Mouse (Mus musculus): ENCODE measurements around the gene Nav3. TPM values are rescaled to one million over a fixed set of nuclear protein-coding genes. Genes with fewer than 3 reads are reported as not detected.

Gene Nav3
- polyA plus RNA-seq, 1 experiment, result 0.43 TPM

DNA sequence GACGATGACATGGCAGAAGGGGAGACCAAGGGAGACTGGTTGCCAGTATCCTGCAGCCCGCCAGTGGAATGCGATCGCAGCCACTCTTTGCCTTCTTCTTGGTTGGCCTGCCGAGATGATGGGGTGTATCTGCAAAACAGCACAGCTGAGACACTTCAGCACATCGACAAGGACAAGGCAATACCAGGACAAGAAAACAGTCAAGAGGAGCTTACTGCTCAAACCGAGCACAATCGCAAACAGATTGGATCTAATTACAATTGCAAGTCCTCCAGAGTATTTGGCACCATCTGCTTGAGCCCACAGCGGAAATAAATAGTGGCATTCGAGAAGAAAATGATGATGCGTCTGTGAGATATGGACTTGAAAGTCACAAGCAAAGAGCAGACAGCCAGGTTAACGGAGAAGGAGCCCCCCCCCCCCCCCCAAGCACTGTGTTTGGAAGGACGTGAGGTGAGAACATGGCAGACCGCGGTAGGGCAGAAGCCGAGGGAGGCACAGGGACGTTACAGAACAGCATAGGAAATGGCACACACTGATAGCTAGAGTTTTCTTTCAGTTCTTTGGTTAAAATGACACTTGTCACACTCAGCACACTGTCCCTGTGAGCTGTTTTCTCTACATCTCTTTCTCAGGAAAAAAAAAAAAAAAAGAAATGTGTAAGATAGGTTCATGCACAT, 696.9 kb downstream of the Nav3 start:
- 78% methylated on average over 17 of the region's 17 CpGs for WGBS

DNA sequence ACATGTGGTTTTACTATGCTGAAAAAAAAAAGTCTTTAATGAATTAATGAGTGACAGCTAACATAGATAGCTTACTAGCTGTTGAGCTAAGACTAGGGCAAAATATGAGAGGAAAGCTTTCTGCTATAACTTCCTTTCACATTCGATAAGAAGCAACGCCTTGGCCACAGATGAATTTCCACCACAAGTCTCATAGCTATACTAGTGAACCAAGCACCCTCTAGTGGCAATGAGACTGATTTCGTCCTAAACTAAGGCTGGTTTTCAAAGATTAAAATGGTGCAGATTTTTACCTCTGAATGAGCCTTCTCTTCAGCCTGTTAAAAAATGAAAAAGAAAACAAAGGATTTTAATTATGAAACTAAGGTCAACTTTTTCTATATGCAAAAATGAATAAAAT, 709.1 kb downstream of the Nav3 start:
- no peak for DNase-seq (ENCODE audit: low read depth, low spot score)
- 37% methylated on average over 3 of the region's 3 CpGs for WGBS

More for the DNA sequence above, 696.9 kb downstream of the Nav3 start:
- DNase-seq (ENCODE audit: low read depth, low spot score), result no peak

DNA sequence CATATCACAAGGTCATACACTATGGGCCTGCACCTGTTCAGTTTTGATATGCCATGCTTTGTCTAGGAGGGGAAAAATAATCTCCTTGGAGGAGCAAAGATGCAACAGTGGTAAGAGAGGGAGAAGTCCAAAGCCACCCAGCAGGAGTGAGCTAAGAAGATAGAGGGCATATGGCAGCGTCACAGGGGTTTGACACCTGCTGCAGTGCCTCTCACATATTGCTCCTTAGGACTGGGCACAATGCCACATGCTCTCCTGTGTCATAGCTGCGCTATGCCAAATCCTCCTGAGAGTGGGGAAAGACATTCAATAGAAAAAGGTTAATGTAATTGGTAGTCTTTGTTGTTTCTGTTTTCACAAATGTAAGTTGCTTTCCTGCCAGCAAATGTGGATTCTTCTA, 714.3 kb downstream of the Nav3 start:
- DNase-seq (ENCODE audit: low read depth, low spot score), result no peak
- 66% methylated on average over 2 of the region's 2 CpGs for WGBS

DNA sequence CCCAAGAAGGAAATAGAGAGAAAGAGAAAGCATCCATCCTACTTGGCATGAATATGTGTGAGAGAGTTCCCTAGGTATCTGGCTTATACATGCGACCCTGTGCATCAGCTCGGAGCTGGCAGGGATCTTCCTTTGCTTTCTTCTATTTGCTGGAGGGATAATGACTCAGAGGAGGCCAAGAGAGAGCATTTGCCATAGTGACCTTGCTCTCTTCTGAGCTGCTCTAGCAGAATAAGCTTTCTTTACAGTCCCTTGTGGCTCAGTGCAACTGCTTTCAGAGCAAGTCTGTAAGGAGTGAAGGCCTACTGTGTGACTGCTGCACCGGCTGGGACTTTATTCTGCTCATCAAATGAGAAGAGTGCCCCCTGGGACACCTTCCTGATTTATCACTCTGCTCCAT, 715.7 kb downstream of the Nav3 start:
- WGBS, result 55% methylated on average over 3 of the region's 3 CpGs
- DNase-seq (ENCODE audit: low read depth, low spot score), result no peak

DNA sequence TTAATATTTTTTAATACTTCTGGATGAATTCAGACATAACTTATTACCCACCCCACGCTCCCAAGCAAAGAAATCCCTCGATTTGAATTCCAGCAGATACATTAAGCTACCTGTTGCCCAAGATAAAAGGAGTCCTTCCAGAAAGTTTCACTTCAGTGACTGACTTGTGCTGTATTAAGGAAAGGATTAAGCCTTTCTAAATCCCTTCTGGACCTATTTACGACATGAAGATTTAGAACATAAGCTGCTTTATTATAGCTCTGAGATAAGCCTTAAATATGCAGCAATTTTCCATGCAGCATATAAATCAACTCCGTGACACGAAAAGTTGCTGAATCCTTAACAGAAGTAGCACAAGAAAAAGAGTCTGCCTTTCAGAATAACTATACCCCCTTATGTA, 732.4 kb downstream of the Nav3 start:
- whole genome bisulfite sequencing, result 80% methylated on average over 5 of the region's 5 CpGs
- DNase-seq (ENCODE audit: low read depth, low spot score), result no peak

DNA sequence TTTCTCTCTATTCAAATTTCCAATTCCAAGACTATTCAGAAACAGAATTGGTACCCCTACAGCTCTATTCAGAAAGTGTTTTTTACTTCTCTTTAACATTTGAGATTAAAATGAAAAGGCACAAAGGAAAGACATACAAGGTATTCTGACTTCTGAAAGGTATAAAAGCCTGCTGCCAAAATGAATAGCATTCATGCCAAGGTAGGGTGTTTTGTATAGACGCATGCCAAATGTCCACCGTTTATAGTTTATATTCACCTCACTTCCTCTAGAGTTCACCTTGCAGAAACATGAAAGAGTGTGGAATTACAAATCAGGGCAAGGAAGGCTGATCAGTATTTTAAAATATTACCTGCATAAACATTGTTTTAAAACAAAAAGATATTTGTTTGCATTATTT, 737.2 kb downstream of the Nav3 start:
- DNase-seq (ENCODE audit: low read depth, low spot score), result no peak
- WGBS, result 77% methylated on average over 2 of the region's 2 CpGs

DNA sequence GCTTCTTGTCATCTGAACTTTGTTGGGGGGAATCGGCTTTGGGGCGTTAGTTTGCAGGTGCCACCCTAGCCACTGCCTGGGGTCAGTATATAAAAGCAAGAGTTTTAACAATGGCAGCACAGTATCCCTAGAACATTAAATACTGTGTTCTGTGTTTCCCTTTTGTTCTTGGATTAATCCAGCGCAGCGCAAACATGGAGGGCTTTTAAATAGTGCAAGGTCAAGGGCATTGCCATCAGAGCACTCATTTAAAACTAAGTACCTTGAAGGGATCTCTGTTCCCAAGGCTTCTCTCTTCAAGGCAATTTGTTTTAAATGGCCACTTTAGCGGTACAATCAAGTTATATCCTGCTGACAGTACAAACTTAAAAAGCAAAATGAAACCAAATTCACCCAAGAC, 737.6 kb downstream of the Nav3 start:
- WGBS, result 81% methylated on average over 5 of the region's 5 CpGs
- no peak for DNase-seq (ENCODE audit: low read depth, low spot score)

DNA sequence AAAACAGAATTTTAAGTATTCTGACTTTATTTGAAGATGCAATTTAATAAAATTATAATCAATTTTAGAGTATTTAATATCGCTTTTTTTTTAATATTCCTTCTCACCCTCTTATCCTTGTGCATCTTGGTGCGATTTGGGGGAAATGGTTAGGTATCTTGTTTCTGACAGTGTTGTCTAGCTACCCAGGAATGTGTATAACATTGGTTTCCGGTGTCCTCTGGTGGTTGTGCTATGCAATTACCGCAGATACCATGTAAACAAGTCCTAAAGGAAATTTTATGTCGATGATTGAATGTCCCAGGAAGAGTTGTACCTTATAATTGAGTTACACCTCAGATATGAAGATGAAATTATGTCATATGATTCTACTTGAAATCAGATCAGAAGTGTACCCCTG, 743.0 kb downstream of the Nav3 start:
- 42% methylated on average over 5 of the region's 5 CpGs for WGBS
- no peak for DNase-seq (ENCODE audit: low read depth, low spot score)

DNA sequence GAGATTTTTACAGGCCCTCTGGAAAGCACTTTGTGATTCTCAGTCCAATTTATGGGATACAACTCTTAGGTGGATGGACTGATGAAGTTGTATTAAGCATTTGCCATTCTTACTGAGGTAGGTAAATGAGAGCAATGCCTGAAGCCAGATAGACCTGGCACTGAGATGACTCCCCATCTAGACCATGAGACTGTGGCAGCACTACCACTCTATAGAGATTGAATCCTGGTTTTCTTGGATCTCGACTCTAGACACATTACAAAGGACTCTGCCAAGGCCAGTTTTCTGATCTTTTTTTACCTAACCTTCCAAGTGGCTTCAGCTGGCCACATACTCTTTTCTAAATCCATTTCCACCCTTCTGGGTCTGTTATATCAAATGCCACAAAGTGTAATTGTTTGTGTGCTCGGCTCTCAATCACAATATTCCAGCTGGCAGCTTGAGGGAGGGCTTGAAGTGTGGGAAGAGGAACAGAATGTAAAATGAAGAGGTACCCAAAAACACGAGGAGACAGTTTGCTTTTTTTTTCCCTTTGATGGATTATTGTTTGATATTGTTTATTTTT, 756.2 kb downstream of the Nav3 start:
- 41% methylated on average over 3 of the region's 3 CpGs for WGBS
- no peak for DNase-seq (ENCODE audit: low read depth, low spot score)

DNA sequence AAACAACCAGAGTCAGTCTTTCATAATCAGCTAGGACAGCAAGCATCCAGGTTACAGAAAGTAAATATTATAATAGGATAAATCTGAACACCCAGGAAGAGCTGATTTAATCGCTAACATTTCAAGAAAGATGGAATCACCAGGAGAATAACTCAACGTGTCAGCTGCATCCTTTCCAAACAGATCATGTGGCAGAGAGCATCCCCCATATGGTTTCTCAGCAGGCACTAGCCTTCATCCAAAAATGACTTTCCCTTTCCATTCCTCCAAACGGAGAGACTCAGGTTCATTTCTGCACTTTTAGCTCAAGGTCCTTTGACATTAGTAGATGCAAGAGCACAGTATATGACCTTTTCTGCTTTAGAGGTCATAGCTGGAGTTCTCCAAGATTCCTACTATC, 765.4 kb downstream of the Nav3 start:
- DNase-seq (ENCODE audit: low read depth, low spot score), result no peak
- 60% methylated on average over 3 of the region's 3 CpGs for WGBS

DNA sequence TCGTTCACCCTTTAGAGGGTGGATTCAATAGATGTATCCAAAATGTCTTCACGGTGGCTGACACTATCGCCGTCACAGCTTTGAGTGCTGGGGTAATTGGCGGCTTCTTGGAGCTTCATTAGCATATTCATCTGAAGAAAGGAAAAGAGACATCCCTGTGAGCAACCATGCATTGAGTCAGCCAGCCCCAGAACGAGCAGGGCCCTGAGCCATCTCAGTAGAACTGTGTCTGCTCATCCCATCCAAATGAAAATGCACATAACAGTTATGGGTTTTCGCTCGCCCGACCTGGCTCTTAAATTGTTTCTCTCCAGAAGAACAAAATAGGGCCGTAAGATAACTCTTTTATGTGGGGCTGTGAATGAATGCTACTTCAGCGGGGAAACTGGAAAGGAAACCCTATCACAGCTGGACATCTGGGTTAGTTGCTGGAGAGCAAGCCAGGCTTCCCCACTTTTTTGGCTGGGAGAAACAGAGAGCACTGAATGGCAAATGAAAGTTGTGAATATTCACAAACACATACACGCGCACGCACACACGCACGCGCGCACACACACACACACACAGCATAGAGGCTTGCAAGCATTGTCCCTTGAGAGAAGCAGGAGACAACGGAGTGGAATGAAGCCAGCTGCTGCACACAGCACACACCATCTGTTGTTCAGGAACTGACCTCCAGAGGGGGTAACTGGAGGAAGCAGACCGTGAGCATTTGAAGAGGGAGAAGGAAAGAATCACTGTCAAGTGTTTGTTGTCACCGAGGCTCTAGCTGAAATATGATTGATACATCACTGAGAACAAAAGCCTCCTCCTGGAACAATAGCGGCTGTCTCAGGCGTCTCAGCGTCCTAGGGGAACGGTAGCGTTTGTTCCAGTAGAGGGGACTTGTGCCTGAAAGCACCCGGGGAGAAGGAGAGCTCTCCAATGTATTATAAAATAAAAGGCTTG, 771.6 kb downstream of the Nav3 start:
- WGBS, result 53% methylated on average over 27 of the region's 27 CpGs
- DNase-seq (ENCODE audit: low read depth, low spot score), result no peak

DNA sequence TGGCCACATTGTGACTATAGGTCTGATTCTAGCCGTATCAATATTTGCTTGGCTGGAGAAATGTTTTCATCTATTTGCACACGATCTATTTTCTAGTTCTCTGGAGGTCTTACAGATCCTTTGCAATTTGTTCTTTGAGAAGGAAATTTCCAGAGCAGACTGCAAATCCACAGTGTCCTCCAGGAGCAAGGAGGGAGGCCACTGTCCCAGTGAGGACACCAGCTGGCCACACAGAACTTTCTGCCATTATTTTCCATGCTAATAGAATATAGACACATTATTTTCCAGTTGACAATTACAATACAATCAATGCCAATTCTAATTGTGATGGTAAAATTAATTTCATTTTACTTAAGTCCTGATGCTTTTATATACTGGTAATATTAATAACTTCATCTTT, 783.1 kb downstream of the Nav3 start:
- 61% methylated on average over 2 of the region's 2 CpGs for WGBS
- no peak for DNase-seq (ENCODE audit: low read depth, low spot score)

DNA sequence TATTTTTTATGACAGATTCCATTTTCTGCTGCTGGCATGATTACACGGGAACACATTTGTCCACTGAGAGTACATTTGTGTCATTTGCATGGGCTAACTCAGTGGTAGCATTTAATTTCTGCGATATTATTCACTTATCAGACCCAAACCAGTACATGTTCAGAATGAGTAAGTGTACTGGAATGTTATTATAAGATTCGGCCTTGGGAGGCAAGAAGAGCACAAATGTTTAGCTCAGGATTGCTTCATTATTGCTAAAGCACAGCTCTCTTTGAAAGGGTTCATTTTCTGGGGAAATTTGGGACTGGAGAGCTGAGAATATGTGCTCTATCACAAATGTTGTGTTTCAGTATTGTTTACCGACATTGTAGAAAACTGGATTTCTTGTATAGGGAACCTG, 788.6 kb downstream of the Nav3 start:
- WGBS, result 68% methylated on average over 4 of the region's 4 CpGs
- DNase-seq (ENCODE audit: low read depth, low spot score), result no peak

DNA sequence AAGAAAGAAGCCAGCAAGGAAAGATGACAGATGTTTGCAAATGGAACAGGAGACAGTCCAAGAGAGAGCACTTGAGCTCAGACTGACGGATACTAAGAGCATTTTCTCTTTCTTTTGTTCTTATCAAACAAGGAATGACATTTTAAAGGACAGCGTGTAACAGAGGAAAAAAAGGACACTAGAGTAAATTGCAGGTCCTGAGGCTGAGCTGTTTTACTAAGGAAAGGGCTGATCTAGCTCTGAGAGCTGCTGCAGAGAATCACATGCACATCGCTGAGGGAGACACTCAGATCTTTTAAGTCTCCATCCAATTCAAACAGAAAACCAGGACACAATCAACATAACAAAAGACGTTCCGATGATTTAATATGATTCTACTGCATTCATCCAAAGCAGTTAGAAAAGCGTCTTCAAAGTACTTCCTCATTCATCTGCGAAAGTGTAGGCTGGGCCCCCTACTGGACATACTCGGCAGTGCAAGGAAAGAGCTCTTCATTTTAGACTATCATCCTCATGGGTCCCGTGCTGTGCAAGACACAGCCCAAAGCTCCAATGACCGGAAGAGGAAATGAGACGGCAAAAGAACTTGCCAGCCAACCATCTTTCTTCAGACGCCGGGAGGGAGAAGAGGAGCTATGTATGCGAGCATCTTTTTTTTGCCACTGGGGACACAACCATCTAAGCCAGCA, 791.2 kb downstream of the Nav3 start:
- no peak for DNase-seq (ENCODE audit: low read depth, low spot score)
- WGBS, result 36% methylated on average over 14 of the region's 14 CpGs

DNA sequence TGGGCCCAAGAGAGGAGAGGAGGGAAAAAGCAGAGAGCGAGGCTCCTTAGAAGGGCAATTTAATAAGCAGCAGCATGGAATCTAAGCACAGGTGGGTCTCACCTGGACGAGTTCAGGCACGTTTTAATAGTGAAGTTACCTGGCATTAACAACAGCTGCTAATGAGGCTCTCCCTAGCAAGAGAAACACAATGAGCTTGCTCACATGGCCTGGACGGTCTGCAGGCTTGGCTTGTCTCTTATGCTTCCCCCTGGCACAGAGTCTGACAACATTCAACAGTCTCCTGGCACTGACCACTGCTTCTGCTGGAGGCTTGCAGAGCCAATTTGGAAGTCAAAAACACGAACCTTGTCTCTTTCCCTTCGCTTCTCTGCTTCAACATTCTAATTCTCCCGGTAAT, 804.5 kb downstream of the Nav3 start:
- WGBS, result 50% methylated on average over 7 of the region's 7 CpGs
- no peak for DNase-seq (ENCODE audit: low read depth, low spot score)

DNA sequence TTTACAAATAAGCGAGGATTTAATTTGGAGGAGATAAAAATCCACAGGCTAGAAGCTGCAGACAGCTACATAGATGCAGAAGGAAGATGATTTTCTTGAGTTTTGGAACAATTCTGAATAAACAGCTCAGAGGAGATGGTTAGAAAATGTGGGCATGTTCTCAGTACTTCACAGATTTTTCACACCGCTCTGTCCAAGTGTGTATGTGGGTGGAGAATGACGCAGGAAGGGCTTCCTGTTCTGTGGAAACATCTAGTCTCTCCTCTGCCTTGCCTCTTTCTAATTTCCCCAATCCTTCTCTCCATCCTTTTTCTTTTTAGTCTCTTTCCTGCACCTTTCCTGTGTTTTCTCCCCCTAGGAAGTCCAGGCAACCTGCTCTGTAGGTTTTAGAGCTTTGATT, 812.4 kb downstream of the Nav3 start:
- 82% methylated on average over 3 of the region's 3 CpGs for WGBS

DNA sequence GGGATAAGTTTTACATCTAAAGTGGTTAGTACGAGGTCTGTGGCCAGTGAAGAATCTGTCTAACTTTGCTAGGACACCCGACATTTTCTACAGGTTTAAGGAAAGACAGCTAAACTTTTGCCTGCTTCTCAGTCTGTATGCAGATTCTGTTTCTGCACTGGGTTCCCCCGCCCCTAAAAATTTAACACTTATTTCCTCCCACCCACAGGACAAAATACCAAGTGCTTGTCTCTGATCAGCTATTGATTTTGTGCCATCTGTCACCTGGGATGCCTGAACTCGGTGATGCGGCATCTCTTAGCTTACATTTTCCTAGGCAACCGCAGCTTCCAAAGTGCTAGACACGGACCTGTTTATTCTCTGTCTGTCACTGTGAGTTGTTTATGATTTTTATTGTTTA, 814.2 kb downstream of the Nav3 start:
- no peak for DNase-seq (ENCODE audit: low read depth, low spot score)
- 71% methylated on average over 7 of the region's 7 CpGs for WGBS

More for the DNA sequence above, 812.4 kb downstream of the Nav3 start:
- DNase-seq (ENCODE audit: low read depth, low spot score), result no peak

DNA sequence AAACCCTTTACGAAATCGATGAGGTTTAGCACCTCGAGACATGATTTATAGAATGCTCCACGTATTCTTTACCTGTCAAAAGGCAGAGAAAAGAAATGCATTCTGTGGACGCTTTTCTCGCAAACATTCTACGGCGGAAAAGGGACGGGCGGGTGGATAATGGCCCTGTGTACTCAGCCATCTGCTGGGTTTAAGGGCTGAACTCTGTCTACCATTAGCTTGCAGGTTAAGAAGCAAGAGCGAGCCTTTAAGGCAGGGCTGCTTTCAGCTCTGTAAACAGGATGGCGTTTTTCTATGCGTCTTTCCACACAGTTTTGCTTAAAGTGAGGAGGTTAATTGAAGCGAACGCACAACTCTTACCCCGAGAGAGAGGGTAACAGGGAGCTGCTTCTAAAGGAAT, 818.3 kb downstream of the Nav3 start:
- no peak for DNase-seq (ENCODE audit: low read depth, low spot score)

More for the DNA sequence above, 818.3 kb downstream of the Nav3 start:
- 27% methylated on average over 16 of the region's 16 CpGs for WGBS

Data from large intestine, adult 2 months (tissue).